In genomic region chr2:168610941-168611340, GRCm38 (mm10) we compare ENCODE assay signal across 23 mouse cellular contexts. TPM values are rescaled to one million over a fixed set of nuclear protein-coding genes. Genes with fewer than 3 reads are reported as not detected.
DNase-seq lines count a peak whose midpoint lies in the region; ATAC-seq lines count a peak whose summit lies in the region.
"Had no signal": no experiment of that assay in that cellular context is flagged by ENCODE, and none has a peak within 500 bp of the region (broad histone marks: within the 10 kb centered on the region; RNA-seq: fewer than 3 reads in every experiment).

No protein-coding gene starts in this region.

- peaks cover 83% of the 10 kb centered on the region for H3K4me1 ChIP-seq in heart, embryonic 15.5 days (replicated peaks)
- H3K4me1 ChIP-seq in limb, embryonic 15.5 days: peaks cover 61% of the 10 kb centered on the region
- H3K4me1 ChIP-seq: liver, embryonic 15.5 days had no signal

- no peak overlapping the region for H3K4me3 ChIP-seq in heart, embryonic 15.5 days
- no peak overlapping the region for H3K4me3 ChIP-seq in limb, embryonic 15.5 days
- H3K4me3 ChIP-seq: forebrain, embryonic 15.5 days; kidney, embryonic 15.5 days; liver, embryonic 15.5 days; midbrain, embryonic 13.5 days had no signal

- H3K9ac ChIP-seq in heart, embryonic 15.5 days: no peak overlapping the region
- no peak overlapping the region for H3K9ac ChIP-seq in limb, embryonic 15.5 days
- H3K9ac ChIP-seq: forebrain, embryonic 15.5 days; kidney, embryonic 15.5 days; liver, embryonic 15.5 days; midbrain, embryonic 13.5 days had no signal

- no peaks in the 10 kb centered on the region for H3K9me3 ChIP-seq in heart, embryonic 15.5 days (replicated peaks)
- H3K9me3 ChIP-seq in limb, embryonic 15.5 days: no peaks in the 10 kb centered on the region
- H3K9me3 ChIP-seq: forebrain, embryonic 15.5 days; kidney, embryonic 15.5 days; liver, embryonic 15.5 days; midbrain, embryonic 13.5 days had no signal

- peak; percentile 61 to 68 for DNase-seq in heart, adult 9 months (ENCODE audit: low spot score in 2 of 2)
- DNase-seq in heart, postnatal 4 days: no peak
- DNase-seq in NIH3T3 (ENCODE audit: low read depth): peak; percentile 50
- DNase-seq in right cerebral cortex, postnatal 4 days: no peak
- DNase-seq in ovary, postnatal 10 days (ENCODE audit: low spot score): no peak
- DNase-seq: adrenal gland, postnatal 36 days; cerebellum, adult 11-12 months; cerebellum, postnatal 14 days; gastrocnemius, postnatal 25 days; kidney, postnatal 4 days; right cerebral cortex, postnatal 25 days had no signal

- 0 out of 2 replicates have a peak, but pooled peaks have one; percentile 50 for ATAC-seq in heart, embryonic 15.5 days (replicated peaks; ENCODE audit: insufficient number of reproducible peaks, insufficient read depth, low FRiP score, low read depth)
- no peak for ATAC-seq in limb, embryonic 15.5 days (ENCODE audit: insufficient number of reproducible peaks, low FRiP score, low TSS enrichment, low read depth)
- ATAC-seq in erythroid progenitor cell, adult 5-6 weeks (replicated peaks; ENCODE audit: low FRiP score, poor library complexity, severe bottlenecking): no peak
- ATAC-seq: CD4-positive, CD25-positive, alpha-beta regulatory T cell, adult 4 months; forebrain, embryonic 15.5 days; hindbrain, postnatal 0 days; intestine, postnatal 0 days; lung, postnatal 0 days; midbrain, embryonic 13.5 days had no signal

- peak overlapping the region; percentile 62 for H3K27ac ChIP-seq in heart, embryonic 15.5 days
- peak overlapping the region; percentile 48 for H3K27ac ChIP-seq in limb, embryonic 15.5 days
- H3K27ac ChIP-seq: forebrain, embryonic 15.5 days; kidney, embryonic 15.5 days; liver, embryonic 15.5 days; midbrain, embryonic 13.5 days; stomach, postnatal 0 days had no signal

- H3K4me2 ChIP-seq in heart, embryonic 15.5 days: no peak overlapping the region
- no peak overlapping the region for H3K4me2 ChIP-seq in limb, embryonic 15.5 days
- H3K4me2 ChIP-seq: forebrain, embryonic 15.5 days; kidney, embryonic 15.5 days; liver, embryonic 15.5 days; midbrain, embryonic 13.5 days had no signal

- 60% methylated on average over 3 of the region's 3 CpGs for WGBS in heart, embryonic 15.5 days
- WGBS in limb, embryonic 15.5 days: 61% methylated on average over 3 of the region's 3 CpGs

- H3K36me3 ChIP-seq in heart, embryonic 15.5 days: no peaks in the 10 kb centered on the region
- H3K36me3 ChIP-seq in limb, embryonic 15.5 days: no peaks in the 10 kb centered on the region
- H3K36me3 ChIP-seq: forebrain, embryonic 15.5 days; kidney, embryonic 15.5 days; liver, embryonic 15.5 days; midbrain, embryonic 13.5 days had no signal

- H3K27me3 ChIP-seq in heart, embryonic 15.5 days: no peaks in the 10 kb centered on the region
- H3K27me3 ChIP-seq in limb, embryonic 15.5 days: no peaks in the 10 kb centered on the region
- H3K27me3 ChIP-seq: forebrain, embryonic 15.5 days; kidney, embryonic 15.5 days; liver, embryonic 15.5 days; midbrain, embryonic 13.5 days had no signal

RNA-seq across cellular contexts. Expression of gene Nfatc2, which starts 9.5 kb away (rescaled TPM):
- total RNA-seq in heart, postnatal 4 days (2021): 10 to 100 TPM; 18.8 to 21.3 TPM
- 9.7 and 10.5 TPM in 2 replicates for polyA plus RNA-seq in heart, embryonic 15.5 days (2015; fragmentation: Nextera tagmentation; extraction: Ambion mirVana)
- polyA plus RNA-seq in limb, embryonic 15.5 days (2015; fragmentation: Nextera tagmentation; extraction: Ambion mirVana): 6.2 and 8.9 TPM in 2 replicates
- total RNA-seq in erythroid progenitor cell, adult 5-6 weeks (2015; ENCODE audit: low replicate concordance): 2.5 and 3.8 TPM in 2 replicates
- 0.13 and 0.61 TPM in 2 replicates for total RNA-seq in erythroid progenitor cell, adult 5-6 weeks (2017; ENCODE audit: low replicate concordance)

Comparison
In these comparisons a context has a peak if more than half of its experiments do, and no peak if none do; other contexts are left out.
1. DNase-seq: peak in heart, adult 9 months (2 of 2) and NIH3T3 (single experiment); none in heart, postnatal 4 days (single experiment), right cerebral cortex, postnatal 4 days (single experiment) and ovary, postnatal 10 days (single experiment).
2. RNA of gene Nfatc2, which starts 9.5 kb away (total RNA-seq): 18.8 to 21.3 TPM in heart, postnatal 4 days; 0.13 to 3.8 TPM in erythroid progenitor cell, adult 5-6 weeks; every median in the first group is over 4 times any median in the second.